ENCODE assay signal across 29 mouse cellular contexts in genomic region chr6:85370666-85371430, GRCm38 (mm10). TPM values are rescaled to one million over a fixed set of nuclear protein-coding genes. Genes with fewer than 3 reads are reported as not detected.
A peak's percentile ranks its signal among the peaks of the same experiment; 100 is the strongest.
DNase-seq lines count a peak whose midpoint lies in the region; ATAC-seq and TF ChIP-seq lines count a peak whose summit lies in the region.
"Had no signal": no experiment of that assay in that cellular context is flagged by ENCODE, and none has a peak within 500 bp of the region (broad histone marks: within the 10 kb centered on the region; RNA-seq: fewer than 3 reads in every experiment).

No protein-coding gene starts in this region.

- no peak overlapping the region for H3ac ChIP-seq in myocyte (ENCODE audit: control insufficient read depth, insufficient read length)

- peak; percentile 98 for DNase-seq in heart, adult 11 months
- no peak for DNase-seq in heart, adult 8-10 months (ENCODE audit: low spot score)
- DNase-seq in heart, postnatal 36 days = no peak
- DNase-seq in midbrain, embryonic 11.5 days (ENCODE audit: low spot score, missing footprints) = peak; percentile 49
- DNase-seq in right cerebral cortex, postnatal 14 days = no peak
- DNase-seq: adrenal gland, postnatal 36 days; B cell, adult 2 months; cerebellum, postnatal 36 days; kidney, adult 11 months; lung, adult 2 months; lung, postnatal 36 days; right cerebral cortex, adult 18-20 months; thymus, adult 18-20 months; thymus, postnatal 4 days had no signal

- WGBS in heart, embryonic 16.5 days = 90% methylated on average over 9 of the region's 9 CpGs
- 92% methylated on average over 9 of the region's 9 CpGs for WGBS in midbrain, embryonic 11.5 days
- 95% methylated on average over 9 of the region's 9 CpGs for WGBS in midbrain, embryonic 16.5 days

- H3K9me3 ChIP-seq in heart, embryonic 16.5 days (replicated peaks; ENCODE audit: control insufficient read depth, low read length) = no peaks in the 10 kb centered on the region
- H3K9me3 ChIP-seq in midbrain, embryonic 11.5 days (ENCODE audit: control insufficient read depth, low read length) = no peaks in the 10 kb centered on the region
- no peaks in the 10 kb centered on the region for H3K9me3 ChIP-seq in midbrain, embryonic 16.5 days (replicated peaks; ENCODE audit: control insufficient read depth, low read length, poor library complexity, severe bottlenecking)
- H3K9me3 ChIP-seq: embryonic facial prominence, embryonic 15.5 days; hindbrain, embryonic 15.5 days; liver, embryonic 12.5 days; midbrain, embryonic 10.5 days; neural tube, embryonic 12.5 days had no signal

- peaks cover 63% of the 10 kb centered on the region for H3K4me1 ChIP-seq in heart, embryonic 16.5 days (ENCODE audit: control insufficient read depth, insufficient read depth, low read length)
- H3K4me1 ChIP-seq in midbrain, embryonic 11.5 days (ENCODE audit: control insufficient read depth, insufficient read depth, low read length) = peaks cover 6% of the 10 kb centered on the region
- H3K4me1 ChIP-seq in midbrain, embryonic 16.5 days (ENCODE audit: control insufficient read depth, insufficient read depth, low read length) = peaks cover 39% of the 10 kb centered on the region

- peaks cover 21% of the 10 kb centered on the region for H3K79me2 ChIP-seq in myocyte (ENCODE audit: control insufficient read depth, insufficient read depth)

- H3K27me3 ChIP-seq in heart, embryonic 16.5 days (ENCODE audit: control insufficient read depth, insufficient read depth, low read length) = no peaks in the 10 kb centered on the region
- no peaks in the 10 kb centered on the region; the same call in 1 of the 2 replicates for H3K27me3 ChIP-seq in midbrain, embryonic 11.5 days (ENCODE audit: control insufficient read depth, insufficient read depth, low read length)
- no peaks in the 10 kb centered on the region for H3K27me3 ChIP-seq in midbrain, embryonic 16.5 days (ENCODE audit: control insufficient read depth, insufficient read depth, low read depth, low read length)
- H3K27me3 ChIP-seq in myocyte (ENCODE audit: control insufficient read depth, insufficient read depth, insufficient read length) = no peaks in the 10 kb centered on the region
- H3K27me3 ChIP-seq: embryonic facial prominence, embryonic 15.5 days; hindbrain, embryonic 15.5 days; neural tube, embryonic 12.5 days had no signal

- no peak for TF ChIP-seq POLR2A in myocyte (IDR thresholded peaks at IDR 0.05; ENCODE audit: insufficient read length, low read depth)

- H3K9ac ChIP-seq in heart, embryonic 16.5 days (ENCODE audit: low read length) = peak overlapping the region; percentile 99; the same call in 1 of the 2 replicates
- no peak overlapping the region for H3K9ac ChIP-seq in midbrain, embryonic 11.5 days (ENCODE audit: low read length)
- H3K9ac ChIP-seq in midbrain, embryonic 16.5 days (ENCODE audit: low read depth, low read length) = no peak overlapping the region
- H3K9ac ChIP-seq: embryonic facial prominence, embryonic 15.5 days; hindbrain, embryonic 15.5 days; liver, embryonic 12.5 days; neural tube, embryonic 12.5 days had no signal

- intact Hi-C loops in heart, postnatal 36 days (cut with DNase I) = no loop called here

- H3K4me2 ChIP-seq in heart, embryonic 16.5 days (ENCODE audit: low read depth, low read length) = peak overlapping the region; percentile 69
- H3K4me2 ChIP-seq in midbrain, embryonic 11.5 days = no peak overlapping the region
- no peak overlapping the region for H3K4me2 ChIP-seq in midbrain, embryonic 16.5 days (ENCODE audit: low read length)
- peak overlapping the region; percentile 60 for H3K4me2 ChIP-seq in myocyte (ENCODE audit: low read depth)
- H3K4me2 ChIP-seq: embryonic facial prominence, embryonic 15.5 days; liver, embryonic 12.5 days; neural tube, embryonic 12.5 days had no signal

- no peak for ATAC-seq in heart, embryonic 16.5 days (replicated peaks; ENCODE audit: extremely low read depth, insufficient read depth, low FRiP score)
- ATAC-seq in midbrain, embryonic 11.5 days (ENCODE audit: low FRiP score) = no peak
- no peak for ATAC-seq in midbrain, embryonic 16.5 days
- ATAC-seq: forebrain, embryonic 16.5 days; liver, embryonic 12.5 days had no signal

- peak overlapping the region; percentile 85 for H3K27ac ChIP-seq in heart, embryonic 16.5 days (ENCODE audit: low read length)
- no peak overlapping the region for H3K27ac ChIP-seq in midbrain, embryonic 11.5 days (ENCODE audit: low read depth, low read length)
- no peak overlapping the region for H3K27ac ChIP-seq in midbrain, embryonic 16.5 days (ENCODE audit: low read length)
- H3K27ac ChIP-seq: embryonic facial prominence, embryonic 15.5 days; hindbrain, embryonic 15.5 days; layer of hippocampus, adult 2 months; liver, embryonic 12.5 days; midbrain, embryonic 10.5 days; neural tube, embryonic 12.5 days had no signal

- no peak overlapping the region; the same call in 1 of the 2 replicates for H3K4me3 ChIP-seq in heart, embryonic 16.5 days (ENCODE audit: low read length)
- no peak overlapping the region for H3K4me3 ChIP-seq in midbrain, embryonic 11.5 days (ENCODE audit: low read depth, low read length)
- H3K4me3 ChIP-seq in midbrain, embryonic 16.5 days (ENCODE audit: low read depth, low read length) = no peak overlapping the region
- no peak overlapping the region for H3K4me3 ChIP-seq in myocyte
- H3K4me3 ChIP-seq: hindbrain, embryonic 15.5 days; liver, embryonic 12.5 days; midbrain, embryonic 10.5 days; neural tube, embryonic 12.5 days had no signal

- H3K36me3 ChIP-seq in heart, embryonic 16.5 days (ENCODE audit: control insufficient read depth, insufficient read depth) = no peaks in the 10 kb centered on the region
- H3K36me3 ChIP-seq in midbrain, embryonic 11.5 days (ENCODE audit: control insufficient read depth, insufficient read depth, low read length) = no peaks in the 10 kb centered on the region
- H3K36me3 ChIP-seq in midbrain, embryonic 16.5 days (ENCODE audit: control insufficient read depth, insufficient read depth, low read length) = no peaks in the 10 kb centered on the region
- H3K36me3 ChIP-seq in myocyte (ENCODE audit: control insufficient read depth, insufficient read depth) = no peaks in the 10 kb centered on the region
- H3K36me3 ChIP-seq: hindbrain, embryonic 15.5 days; liver, embryonic 12.5 days; midbrain, embryonic 10.5 days; neural tube, embryonic 12.5 days had no signal

TF ChIP-seq in myocyte, 11 proteins besides CTCF, POLR2A, EP300 and RAD21:
- TF ChIP-seq TCF3 (IDR thresholded peaks at IDR 0.05; ENCODE audit: insufficient read length, low read depth) (no peak), SRF (IDR thresholded peaks at IDR 0.05; ENCODE audit: control insufficient read depth, insufficient read length, low read depth) (no peak), POLR2AphosphoS2 (IDR thresholded peaks at IDR 0.05; ENCODE audit: insufficient read length, low read depth) (no peak), MYOG (IDR thresholded peaks at IDR 0.05; ENCODE audit: control insufficient read depth in 1 of 3, insufficient read depth in 1 of 3, insufficient read length in 2 of 3, low read depth in 2 of 3) (no peak), MAX (IDR thresholded peaks at IDR 0.05; ENCODE audit: low read depth) (no peak), CEBPB (IDR thresholded peaks at IDR 0.05; ENCODE audit: insufficient read depth, poor library complexity, severe bottlenecking) (no peak), REST (IDR thresholded peaks at IDR 0.05; ENCODE audit: insufficient read depth, insufficient read length) (no peak), MYOD1 (IDR thresholded peaks at IDR 0.05; ENCODE audit: control insufficient read depth in 1 of 3, insufficient read length in 2 of 3, low read depth in 2 of 3) (no peak), USF1 (IDR thresholded peaks at IDR 0.05; ENCODE audit: low read depth) (no peak)
TF ChIP-seq in myocyte: peak in this region for 0.

RNA-seq across cellular contexts. Expression of gene Rab11fip5, which starts 3.6 kb away (rescaled TPM):
- 10 to 100 TPM; 62.7 to 80.9 (median 72.0) TPM for total RNA-seq in heart, adult 8-10 months (2022)
- 42.1 and 51.9 TPM in 2 replicates for polyA plus RNA-seq in heart, embryonic 16.5 days (2015; fragmentation: Nextera tagmentation; extraction: Ambion mirVana)
- total RNA-seq in heart, postnatal 36 days (2021) = 10 to 100 TPM; 65.0 to 67.0 TPM
- polyA plus RNA-seq in midbrain, embryonic 11.5 days (2014; fragmentation: Nextera tagmentation; extraction: Ambion mirVana) = 4.2 and 4.7 TPM in 2 replicates
- polyA plus RNA-seq in midbrain, embryonic 16.5 days (2015; fragmentation: Nextera tagmentation; extraction: Ambion mirVana) = 20.2 and 21.1 TPM in 2 replicates
- polyA plus RNA-seq in myocyte (2012; fragmentation: generic; extraction: Trizol) = 24.8 TPM

RNA-seq across cellular contexts. Expression of gene Sfxn5, which starts 37.6 kb away (rescaled TPM):
- total RNA-seq in heart, adult 8-10 months (2022) = 1 to 10 TPM; 3.2 to 6.4 (median 4.5) TPM
- polyA plus RNA-seq in heart, embryonic 16.5 days (2015; fragmentation: Nextera tagmentation; extraction: Ambion mirVana) = 3.2 and 4.9 TPM in 2 replicates
- 1 to 10 TPM; 3.4 to 4.1 TPM for total RNA-seq in heart, postnatal 36 days (2021)
- 5.7 and 6.2 TPM in 2 replicates for polyA plus RNA-seq in midbrain, embryonic 11.5 days (2014; fragmentation: Nextera tagmentation; extraction: Ambion mirVana)
- polyA plus RNA-seq in midbrain, embryonic 16.5 days (2015; fragmentation: Nextera tagmentation; extraction: Ambion mirVana) = 27.6 and 41.3 TPM in 2 replicates
- polyA plus RNA-seq in myocyte (2012; fragmentation: generic; extraction: Trizol) = 2.0 TPM

RNA-seq across cellular contexts. Expression of gene Noto, which starts 52.8 kb away (rescaled TPM):
- total RNA-seq in heart, adult 8-10 months (2022) = not detected
- not detected in 2 replicates for polyA plus RNA-seq in heart, embryonic 16.5 days (2015; fragmentation: Nextera tagmentation; extraction: Ambion mirVana)
- not detected for total RNA-seq in heart, postnatal 36 days (2021)
- polyA plus RNA-seq in midbrain, embryonic 11.5 days (2014; fragmentation: Nextera tagmentation; extraction: Ambion mirVana) = not detected in 2 replicates
- not detected in 2 replicates for polyA plus RNA-seq in midbrain, embryonic 16.5 days (2015; fragmentation: Nextera tagmentation; extraction: Ambion mirVana)
- not detected for polyA plus RNA-seq in myocyte (2012; fragmentation: generic; extraction: Trizol)
- total RNA-seq: adrenal gland, postnatal 36 days; layer of hippocampus, adult 2 months; left cerebral cortex, adult 8-10 months; monocyte, adult 5-6 weeks had no signal
- polyA plus RNA-seq: embryonic facial prominence, embryonic 15.5 days; forebrain, embryonic 16.5 days; gonadal fat pad, adult 2 months; hindbrain, embryonic 15.5 days; kidney, embryonic 16.5 days; limb, embryonic 11.5 days; liver, embryonic 12.5 days; lung, adult 2 months; midbrain, embryonic 10.5 days; neural tube, embryonic 12.5 days had no signal

Comparison
In these comparisons a context has a peak if more than half of its experiments do, and no peak if none do; other contexts are left out.
1. DNase-seq: peak in heart, adult 11 months (single experiment) and midbrain, embryonic 11.5 days (single experiment); none in heart, adult 8-10 months (single experiment), heart, postnatal 36 days (0 of 2) and right cerebral cortex, postnatal 14 days (single experiment).
2. H3K4me2 ChIP-seq: peak in heart, embryonic 16.5 days (single experiment) and myocyte (single experiment); none in midbrain, embryonic 11.5 days (single experiment) and midbrain, embryonic 16.5 days (single experiment).